Mouse (Mus musculus) cerebellum, adult 2 months (tissue): ENCODE data around the gene Ccdc18.

Experiments used
- CTCF ChIP-seq: fragments of 200-500 bp; IDR thresholded peaks from 2 replicates; pipeline ENCODE4 v1.5.1; 2011; ENCODE audit warnings: low read depth, mild to moderate bottlenecking, control low read depth, low read length, moderate library complexity, borderline replicate concordance; ENCODE audit not compliant: insufficient read depth
- POLR2A ChIP-seq: fragments of 200-500 bp; IDR thresholded peaks from 2 replicates; pipeline ENCODE4 v1.6.1; 2011; ENCODE audit warnings: low read length, control low read depth, borderline replicate concordance; ENCODE audit not compliant: insufficient read depth

- TF ChIP-seq POLR2A (no peak), CTCF (no peak)
Observed at GRCm38 (mm10) chr5:108269811-108270151, 137.1 kb downstream of the Ccdc18 start.
